Mouse (Mus musculus) neural tube, embryonic 13.5 days (tissue): ENCODE results near the gene Dcp1a. TPM values are rescaled to one million over a fixed set of nuclear protein-coding genes. Genes with fewer than 3 reads are reported as not detected.
"Not testable (repeated sequence)": the region's sequence is repeated elsewhere in the genome, so short reads cannot be mapped to it uniquely, and the experiment has no call there.

Experiments
- ATAC-seq: fragments of 200-750 bp; cut with Nextera tagmentation; 2 replicates; pipeline ENCODE4 v1.8.0; 2017; ENCODE audit warnings: low read depth, mild to moderate bottlenecking, moderate TSS enrichment, moderate library complexity
- H3K27ac ChIP-seq: fragments of 300-500 bp; sonication (generic); replicated peaks from 2 replicates; pipeline ENCODE4 v1.5.1; 2015; ENCODE audit warnings: moderate library complexity, mild to moderate bottlenecking, inconsistent platforms
- H3K27me3 ChIP-seq: fragments of 300-500 bp; sonication (generic); 2 replicates; pipeline ENCODE4 v1.6.1; 2015; ENCODE audit warnings: mild to moderate bottlenecking, inconsistent platforms
- H3K36me3 ChIP-seq: fragments of 300-500 bp; sonication (generic); 2 replicates; pipeline ENCODE4 v1.6.1; 2015; ENCODE audit warnings: mild to moderate bottlenecking, inconsistent platforms
- H3K4me1 ChIP-seq: fragments of 300-500 bp; sonication (generic); replicated peaks from 2 replicates; pipeline ENCODE4 v1.6.1; 2015; ENCODE audit warnings: inconsistent platforms
- H3K4me2 ChIP-seq: fragments of 300-500 bp; sonication (generic); 2 replicates; pipeline ENCODE4 v1.6.1; 2015; ENCODE audit warnings: inconsistent platforms, mild to moderate bottlenecking, moderate library complexity
- H3K4me3 ChIP-seq: fragments of 300-500 bp; sonication (generic); 2 replicates; pipeline ENCODE4 v1.5.1; 2015; ENCODE audit warnings: mild to moderate bottlenecking, inconsistent platforms
- H3K9ac ChIP-seq: fragments of 300-500 bp; sonication (generic); 2 replicates; pipeline ENCODE4 v1.6.1; 2015; ENCODE audit warnings: moderate library complexity, mild to moderate bottlenecking, inconsistent platforms
- H3K9me3 ChIP-seq: fragments of 300-500 bp; sonication (generic); 2 replicates; pipeline ENCODE4 v1.6.1; 2016; ENCODE audit warnings: inconsistent platforms
- WGBS: fragments of 180-500 bp; shearing (Covaris S2); methylation state at CpG from one replicate; pipeline ENCODE4 v1.1.7; 2015; 5-methylcytosine and 5-hydroxymethylcytosine counted together
- polyA plus RNA-seq: library from polyadenylated mRNA; unstranded; fragments of >200 nt; fragmentation: Nextera tagmentation; extraction: Ambion mirVana; gene quantifications from 2 replicates; pipeline ENCODE4 v1.2.1, GENCODE M21; 2015

Gene Dcp1a
- polyA plus RNA-seq, 1 experiment from 2014 or later, result 19.0 TPM

DNA sequence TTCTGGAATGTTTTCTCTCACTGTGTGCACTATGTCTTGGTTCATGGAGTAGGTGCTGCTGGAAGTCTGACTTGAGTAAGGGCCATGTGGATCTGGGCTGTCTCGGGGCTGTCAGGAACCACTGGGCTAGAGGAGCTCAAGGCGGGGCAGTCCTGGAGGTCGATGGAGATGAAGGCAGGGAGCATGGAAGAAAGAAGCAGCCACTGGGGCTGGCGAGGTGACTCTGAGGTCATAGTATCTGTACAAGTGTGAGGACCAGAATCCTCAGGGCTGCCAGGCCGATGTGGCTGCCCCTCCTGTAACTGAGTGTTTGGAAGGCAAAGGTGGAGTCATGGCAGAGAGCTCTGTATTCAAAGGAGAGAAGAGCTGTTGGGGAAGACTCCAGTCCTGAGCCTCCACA lies 49.6 kb downstream of the Dcp1a start:
- WGBS, result 92% methylated on average over 5 of the region's 5 CpGs
- peaks cover 35% of the 10 kb centered on the region for H3K36me3 ChIP-seq
- H3K4me1 ChIP-seq, result no peaks in the 10 kb centered on the region; the same call in 1 of the 2 replicates
- no peak overlapping the region for H3K4me2 ChIP-seq
- H3K27me3 ChIP-seq, result no peaks in the 10 kb centered on the region
- no peaks in the 10 kb centered on the region for H3K9me3 ChIP-seq
- H3K27ac ChIP-seq, result no peak overlapping the region
- no peak overlapping the region for H3K9ac ChIP-seq
- no peak overlapping the region for H3K4me3 ChIP-seq
- no peak for ATAC-seq

DNA sequence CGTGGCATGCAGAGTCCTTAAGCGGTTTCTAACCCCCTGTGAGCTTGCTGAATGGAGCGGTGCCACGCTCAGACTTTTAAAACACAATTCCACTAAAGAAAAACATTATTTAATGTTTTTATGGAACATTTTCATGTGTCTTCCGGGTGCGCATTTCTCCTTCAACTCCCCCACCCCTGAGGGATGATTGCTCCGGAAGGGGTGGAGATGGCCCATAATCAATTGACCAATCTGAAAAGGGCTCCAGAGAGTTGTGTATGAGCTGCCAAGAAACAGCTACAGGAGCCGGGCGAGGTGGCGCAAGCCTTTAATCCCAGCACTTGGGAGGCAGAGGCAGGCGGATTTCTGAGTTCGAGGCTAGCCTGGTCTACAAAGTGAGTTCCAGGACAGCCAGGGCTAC lies 50.1 kb downstream of the Dcp1a start:
- WGBS, result 92% methylated on average over 12 of the region's 12 CpGs
- H3K36me3 ChIP-seq, result peaks cover 33% of the 10 kb centered on the region
- no peak overlapping the region for H3K4me3 ChIP-seq
- H3K27ac ChIP-seq, result no peak overlapping the region
- no peaks in the 10 kb centered on the region for H3K9me3 ChIP-seq
- no peaks in the 10 kb centered on the region; the same call in 1 of the 2 replicates for H3K4me1 ChIP-seq
- H3K9ac ChIP-seq, result no peak overlapping the region
- ATAC-seq, result no peak
- H3K4me2 ChIP-seq, result no peak overlapping the region
- H3K27me3 ChIP-seq, result no peaks in the 10 kb centered on the region

DNA sequence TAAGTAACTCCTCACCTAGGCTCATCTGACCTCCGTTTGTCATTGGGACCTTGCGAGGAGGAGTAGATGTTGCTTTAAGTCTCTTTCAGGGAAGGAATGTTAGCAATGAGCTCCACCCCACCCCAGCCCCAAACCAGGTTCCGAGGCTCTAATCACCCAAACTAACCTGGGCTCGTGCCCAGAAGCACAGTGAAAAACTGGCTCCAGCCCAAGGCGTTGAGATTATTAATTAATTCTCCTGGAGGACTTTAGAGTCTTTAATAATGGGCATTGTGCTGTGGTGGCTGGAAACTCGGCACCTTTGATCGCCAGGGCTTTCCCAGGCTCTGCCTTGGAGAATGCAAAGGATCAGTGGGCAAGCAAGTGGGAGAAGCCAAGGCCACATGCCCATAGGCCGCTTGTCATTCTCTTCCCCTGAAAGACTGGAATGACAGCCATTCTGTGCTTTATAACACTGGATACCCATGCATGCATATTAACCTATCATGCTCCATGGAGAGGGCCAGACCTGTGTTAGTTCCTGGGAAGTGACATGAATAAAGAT lies 51.5 kb downstream of the Dcp1a start:
- H3K9ac ChIP-seq, result no peak overlapping the region
- no peak overlapping the region for H3K4me3 ChIP-seq
- H3K4me2 ChIP-seq, result no peak overlapping the region
- 66% methylated on average over 8 of the region's 8 CpGs for WGBS
- no peak overlapping the region for H3K27ac ChIP-seq
- no peaks in the 10 kb centered on the region for H3K9me3 ChIP-seq
- H3K36me3 ChIP-seq, result peaks cover 20% of the 10 kb centered on the region
- no peak for ATAC-seq
- no peaks in the 10 kb centered on the region for H3K27me3 ChIP-seq
- H3K4me1 ChIP-seq, result no peaks in the 10 kb centered on the region; the same call in 1 of the 2 replicates

DNA sequence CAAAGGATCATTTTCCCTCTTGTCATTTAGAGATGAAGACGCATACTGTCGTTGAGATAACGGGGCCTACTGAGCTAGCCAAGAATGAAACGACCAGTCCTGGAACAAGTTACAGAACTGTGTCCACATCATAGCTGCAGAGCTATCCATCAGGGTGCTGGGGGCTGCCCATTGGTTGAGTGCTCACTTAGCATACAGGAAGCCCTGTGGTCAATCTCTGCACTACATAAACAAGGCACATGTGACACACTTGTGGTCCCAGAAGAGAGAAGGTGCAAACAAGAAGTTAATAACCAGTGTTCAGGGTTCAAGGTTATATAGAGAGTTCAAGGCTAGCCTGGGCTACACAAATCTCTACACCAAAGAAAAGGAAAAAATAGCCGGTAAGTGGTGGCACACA lies 52.1 kb downstream of the Dcp1a start:
- Histone ChIP-seq H3K9me3 (no peaks in the 10 kb centered on the region), H3K27me3 (no peaks in the 10 kb centered on the region), H3K9ac (no peak overlapping the region), H3K4me2 (no peak overlapping the region), H3K4me3 (no peak overlapping the region), H3K27ac (no peak overlapping the region), H3K36me3 (peaks cover 14% of the 10 kb centered on the region), H3K4me1 (no peaks in the 10 kb centered on the region; the same call in 1 of the 2 replicates)
- ATAC-seq, result no peak
- 88% methylated on average over 5 of the region's 5 CpGs for WGBS

DNA sequence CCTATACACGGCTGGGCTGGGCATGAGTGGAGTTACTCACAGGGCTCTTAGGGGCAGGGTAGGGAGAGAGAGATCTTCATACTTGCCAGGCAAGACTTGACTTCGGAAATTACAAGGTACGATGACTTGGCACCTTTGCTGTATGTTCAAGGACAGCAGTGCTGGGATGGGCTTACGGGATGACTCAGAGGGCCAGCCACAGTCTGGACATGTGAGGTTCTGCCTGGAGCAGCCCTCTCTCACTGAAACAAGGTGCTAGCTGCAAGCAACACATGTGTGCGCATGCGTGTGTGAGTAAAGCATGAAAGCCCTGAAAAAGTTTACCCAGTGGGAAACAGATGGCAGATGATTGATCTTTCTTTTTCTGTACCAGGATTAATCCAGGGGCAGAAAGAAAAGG lies 52.6 kb downstream of the Dcp1a start:
- H3K4me2 ChIP-seq, result no peak overlapping the region
- no peak for ATAC-seq

DNA sequence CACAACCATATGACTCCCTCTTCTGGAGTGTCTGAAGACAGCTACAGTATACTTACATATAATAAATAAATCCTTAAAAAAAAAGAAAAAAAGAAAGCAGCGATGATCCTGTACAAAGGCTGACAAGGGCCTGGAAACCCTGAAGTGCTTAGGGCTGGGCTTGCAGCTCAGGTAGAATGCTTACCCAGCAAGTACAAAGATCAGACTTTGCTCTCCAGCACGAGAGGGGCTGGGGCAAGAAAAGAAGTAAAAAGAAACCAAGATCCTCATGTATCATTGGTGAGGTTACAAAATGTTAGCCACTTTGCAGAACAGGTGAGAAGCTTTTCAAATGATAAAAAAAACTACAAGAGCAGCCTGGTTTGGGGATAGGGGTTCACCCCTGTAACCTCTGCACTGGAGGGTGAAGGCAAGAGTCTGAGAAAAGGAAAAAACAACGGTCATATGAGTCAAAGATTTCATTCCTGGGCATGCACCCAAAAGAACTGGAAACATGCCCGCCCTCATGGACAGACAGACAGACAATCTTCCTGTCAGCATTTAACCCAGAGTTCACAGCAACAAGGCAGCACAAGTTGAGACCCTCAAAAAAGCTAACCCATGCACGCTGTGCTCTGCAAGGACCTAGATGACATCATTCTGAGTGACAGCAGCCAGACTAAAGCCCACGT lies 54.6 kb downstream of the Dcp1a start:
- Histone ChIP-seq H3K9ac (no peak overlapping the region), H3K27ac (no peak overlapping the region), H3K4me1 (no peaks in the 10 kb centered on the region), H3K4me2 (no peak overlapping the region), H3K27me3 (no peaks in the 10 kb centered on the region), H3K4me3 (no peak overlapping the region), H3K36me3 (0 out of 2 replicates have a peak, but pooled peaks cover 3% of the 10 kb centered on the region), H3K9me3 (no peaks in the 10 kb centered on the region)
- ATAC-seq, result no peak
- 86% methylated on average over 6 of the region's 6 CpGs for WGBS

More for the DNA sequence above, 52.6 kb downstream of the Dcp1a start:
- 94% methylated on average over 6 of the region's 6 CpGs for WGBS
- H3K9ac ChIP-seq, result no peak overlapping the region
- no peaks in the 10 kb centered on the region for H3K27me3 ChIP-seq
- peaks cover 11% of the 10 kb centered on the region for H3K36me3 ChIP-seq
- no peak overlapping the region for H3K4me3 ChIP-seq
- H3K9me3 ChIP-seq, result no peaks in the 10 kb centered on the region
- no peak overlapping the region for H3K27ac ChIP-seq
- no peaks in the 10 kb centered on the region; the same call in 1 of the 2 replicates for H3K4me1 ChIP-seq

DNA sequence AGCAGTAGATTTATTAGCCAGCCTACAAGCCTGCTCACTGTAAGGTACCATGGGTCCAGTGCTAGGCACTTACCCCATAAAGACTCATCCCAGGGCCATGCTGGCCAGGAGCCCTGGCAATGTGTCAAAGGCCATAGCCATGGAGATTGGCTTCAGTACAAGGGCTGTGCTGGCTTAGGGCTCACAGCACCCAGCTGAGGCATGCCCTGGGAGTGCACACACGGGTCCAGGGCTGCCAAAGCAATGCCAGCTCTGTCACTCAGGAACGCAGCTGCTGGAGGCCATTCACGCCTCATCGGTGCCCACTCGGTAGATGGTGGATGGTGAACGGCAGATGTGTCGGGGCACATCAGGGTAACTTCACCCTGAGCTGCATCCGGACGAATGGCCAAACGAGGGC lies 62.2 kb downstream of the Dcp1a start:
- H3K9ac ChIP-seq, result no peak overlapping the region
- H3K36me3 ChIP-seq, result no peaks in the 10 kb centered on the region
- peaks cover 5% of the 10 kb centered on the region; the same call in 1 of the 2 replicates for H3K4me1 ChIP-seq
- no peak overlapping the region for H3K4me2 ChIP-seq
- H3K9me3 ChIP-seq, result no peaks in the 10 kb centered on the region
- WGBS, result 58% methylated on average over 10 of the region's 10 CpGs
- no peaks in the 10 kb centered on the region for H3K27me3 ChIP-seq
- no peak overlapping the region for H3K4me3 ChIP-seq
- ATAC-seq, result peak; percentile 72; the same call in 1 of the 2 replicates
- H3K27ac ChIP-seq, result peak overlapping the region; percentile 23; the same call in 1 of the 2 replicates

DNA sequence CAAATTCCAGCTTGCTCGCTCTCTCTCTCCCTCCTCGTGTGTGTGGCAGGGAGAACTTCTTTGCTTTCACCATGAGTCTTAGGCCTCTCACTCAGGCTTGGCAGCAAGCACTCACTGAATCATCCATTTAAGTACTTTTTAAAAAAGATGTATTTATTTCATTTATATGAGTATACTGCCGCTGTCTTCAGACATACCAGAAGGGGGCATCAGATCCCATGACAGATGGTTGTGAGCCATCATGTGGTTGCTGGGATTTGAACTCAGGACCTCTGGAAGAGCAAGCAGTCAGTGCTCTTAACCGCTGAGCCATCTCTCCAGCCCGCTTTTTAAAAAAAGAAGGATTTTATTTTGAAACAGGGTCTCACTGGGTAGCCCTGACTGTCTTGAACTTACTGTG lies 64.0 kb downstream of the Dcp1a start:
- H3K27ac ChIP-seq, H3K4me3 ChIP-seq: not testable (repeated sequence)
- WGBS, result 92% methylated on average over 5 of the region's 5 CpGs

DNA sequence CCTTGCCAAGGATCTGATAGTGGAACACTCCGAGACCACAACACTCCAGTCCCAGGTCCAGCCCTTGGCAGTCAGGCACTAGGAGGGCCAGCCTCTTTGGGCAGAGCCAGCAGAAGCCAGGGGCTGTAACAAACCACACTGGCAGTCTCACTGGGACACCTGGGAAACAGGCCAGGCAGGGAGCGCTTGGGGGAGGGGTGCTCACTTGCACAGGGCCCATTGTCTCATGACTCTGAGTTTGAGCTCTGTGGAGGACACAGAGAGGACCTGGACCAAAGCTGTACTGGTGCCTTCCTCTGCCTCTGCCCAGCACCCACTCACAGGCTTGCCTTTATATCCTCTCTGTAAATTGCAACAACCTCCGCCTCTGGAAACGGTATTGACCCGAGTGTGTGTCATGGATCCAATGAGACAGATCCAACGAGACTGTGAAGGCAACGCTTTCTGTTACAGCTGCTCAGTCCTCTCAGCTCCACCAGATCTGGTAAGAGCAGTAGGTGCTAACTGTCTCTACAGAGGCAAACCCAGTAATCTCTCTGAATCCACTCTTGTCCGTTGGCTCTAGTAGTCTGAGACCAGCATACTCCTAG lies 68.9 kb downstream of the Dcp1a start, which contains the start of gene Tkt:
Gene Tkt (plus strand): TSS at position 229 of the 590 bp plus-strand sequence.
- Histone ChIP-seq H3K9me3 (no peaks in the 10 kb centered on the region), H3K36me3 (no peaks in the 10 kb centered on the region), H3K27me3 (no peaks in the 10 kb centered on the region), H3K4me3 (peak within 1 kb of the TSS; percentile 79), H3K4me1 (peaks cover 35% of the 10 kb centered on the region), H3K27ac (peak within 1 kb of the TSS; percentile 96), H3K4me2 (peak within 1 kb of the TSS; percentile 93), H3K9ac (peak within 1 kb of the TSS; percentile 93)
- peak; percentile 13 for ATAC-seq
- WGBS, result 18% methylated on average over 8 of the region's 8 CpGs

More for the DNA sequence above, 64.0 kb downstream of the Dcp1a start:
- not testable (repeated sequence) for H3K36me3 ChIP-seq, H3K27me3 ChIP-seq, H3K9me3 ChIP-seq, H3K9ac ChIP-seq, ATAC-seq, H3K4me2 ChIP-seq
- H3K4me1 ChIP-seq, result peaks cover 12% of the 10 kb centered on the region

DNA sequence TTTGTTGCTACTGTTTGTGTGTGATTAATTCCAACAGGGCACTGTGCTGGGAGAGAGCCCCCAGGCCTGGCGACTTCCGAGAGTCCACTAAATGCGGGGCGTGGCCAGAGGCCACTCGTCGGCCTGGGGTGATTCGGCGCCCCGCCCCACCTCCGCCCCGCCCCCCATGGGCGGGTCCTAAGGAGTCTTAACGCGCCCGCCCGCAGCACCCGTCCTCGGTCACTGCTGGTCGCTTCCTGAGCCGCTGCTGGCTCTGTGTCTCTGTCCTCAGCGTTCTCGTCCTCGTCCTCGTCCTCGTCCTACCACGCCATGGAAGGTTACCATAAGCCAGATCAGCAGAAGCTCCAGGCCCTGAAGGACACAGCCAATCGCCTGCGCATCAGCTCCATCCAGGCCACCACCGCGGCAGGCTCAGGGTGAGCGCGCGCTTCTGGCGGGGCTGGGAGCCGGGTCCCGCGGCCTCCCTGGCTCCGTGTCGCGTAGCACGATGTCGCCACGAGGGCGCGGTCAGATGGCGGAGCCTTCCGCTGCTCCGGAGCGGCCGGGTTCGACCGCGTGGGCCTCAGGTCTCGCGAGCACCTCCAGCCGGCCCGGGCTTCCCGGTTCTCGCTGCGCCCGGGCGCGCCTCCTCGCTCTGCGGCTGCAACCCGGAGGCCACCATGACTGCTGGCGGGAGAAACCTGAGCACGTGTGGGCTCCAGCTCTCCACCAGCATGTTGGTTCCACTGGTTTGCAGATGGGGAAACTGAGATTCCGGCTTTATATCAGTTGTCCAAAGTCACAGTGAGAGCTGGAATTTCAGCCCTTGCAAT lies 69.8 kb downstream of the Dcp1a start:
- Histone ChIP-seq H3K4me1 (peaks cover 35% of the 10 kb centered on the region), H3K27ac (peak overlapping the region; percentile 96), H3K4me3 (peak overlapping the region; percentile 79), H3K9me3 (no peaks in the 10 kb centered on the region), H3K4me2 (peak overlapping the region; percentile 93), H3K36me3 (no peaks in the 10 kb centered on the region), H3K9ac (peak overlapping the region; percentile 93), H3K27me3 (no peaks in the 10 kb centered on the region)
- peak; percentile 93 for ATAC-seq
- under 1% methylated on average over 69 of the region's 69 CpGs for WGBS

DNA sequence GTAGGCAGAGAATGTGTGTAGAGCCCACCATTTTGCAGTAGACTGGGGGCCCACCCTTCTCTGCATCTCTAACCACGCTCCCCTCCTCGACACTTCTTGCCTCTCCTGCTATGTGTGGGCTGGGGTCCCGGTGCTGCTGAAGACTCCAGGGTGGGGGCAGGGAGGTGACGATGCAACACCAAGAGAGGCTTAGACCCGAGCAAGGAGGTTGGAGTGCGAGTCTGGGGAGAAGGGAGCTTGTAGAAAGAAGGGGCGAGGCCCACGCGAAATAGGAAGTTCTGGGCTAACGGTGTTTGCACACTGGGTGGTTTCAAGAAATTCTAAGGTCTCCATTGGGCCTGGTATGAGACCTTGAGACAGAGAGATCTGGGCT lies 70.4 kb downstream of the Dcp1a start:
- H3K36me3 ChIP-seq, result no peaks in the 10 kb centered on the region
- 0% methylated on average over 10 of the region's 10 CpGs for WGBS
- peak; percentile 44 for ATAC-seq
- H3K27me3 ChIP-seq, result no peaks in the 10 kb centered on the region
- peak overlapping the region; percentile 93 for H3K9ac ChIP-seq
- no peaks in the 10 kb centered on the region for H3K9me3 ChIP-seq
- peak overlapping the region; percentile 93 for H3K4me2 ChIP-seq
- peaks cover 35% of the 10 kb centered on the region for H3K4me1 ChIP-seq
- H3K27ac ChIP-seq, result peak overlapping the region; percentile 96
- peak overlapping the region; percentile 79 for H3K4me3 ChIP-seq
